In the genomic region with DNA sequence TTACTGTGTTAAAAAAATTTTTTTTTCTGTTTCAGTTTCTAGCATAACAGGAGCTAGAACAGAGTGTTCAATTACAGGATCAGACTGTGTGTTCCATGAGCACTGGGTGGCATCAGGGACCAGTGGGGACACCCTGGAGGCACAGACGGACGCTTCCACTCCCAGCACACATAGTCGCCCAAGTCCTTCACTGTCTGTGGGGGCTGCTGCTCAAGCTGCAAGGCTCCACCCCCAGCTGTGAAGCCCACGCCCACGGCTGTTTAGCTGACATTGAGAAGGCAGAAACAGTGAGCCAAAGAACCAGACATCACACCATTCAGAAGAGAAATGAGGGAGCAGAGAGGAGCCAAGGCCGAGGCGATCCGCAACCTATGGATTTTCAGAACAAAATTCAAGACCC, we compare ENCODE assay signal across 22 mouse cellular contexts. TPM values are rescaled to one million over a fixed set of nuclear protein-coding genes. Genes with fewer than 3 reads are reported as not detected.
DNase-seq lines count a peak whose midpoint lies in the region; ATAC-seq lines count a peak whose summit lies in the region.
"Had no signal": no experiment of that assay in that cellular context is flagged by ENCODE, and none has a peak within 500 bp of the region (broad histone marks: within the 10 kb centered on the region; RNA-seq: fewer than 3 reads in every experiment).

No protein-coding gene starts in this region.

- intact Hi-C loops in left cerebral cortex, postnatal 4 days (cut with DNase I) = loop anchor here (10.0 kb wide), 1 partner anchor 405 kb away; no protein-coding TSS in a partner anchor

- ATAC-seq in frontal cortex, adult (ENCODE audit: low TSS enrichment) = peak; percentile 32
- ATAC-seq: CD4-positive, CD25-positive, alpha-beta regulatory T cell, adult 4 months; forebrain, embryonic 16.5 days; hindbrain, postnatal 0 days; Patski had no signal

- DNase-seq in frontal cortex, postnatal 10 days (ENCODE audit: low spot score in 2 of 2) = no peak
- peak; percentile 40 to 72 for DNase-seq in left cerebral cortex, adult 18-20 months (ENCODE audit: low spot score in 2 of 2)
- no peak for DNase-seq in left cerebral cortex, postnatal 4 days
- DNase-seq in right cerebral cortex, adult 18-20 months = peak; percentile 76
- DNase-seq in right cerebral cortex, postnatal 4 days = no peak
- peak; percentile 22 for DNase-seq in ZHBTc4 (ENCODE audit: low read depth, low spot score)
- DNase-seq in cerebellum, adult 11 months = no peak
- DNase-seq: adrenal gland, postnatal 10 days; B cell, adult 2 months; cerebellum, adult 18-20 months; cerebellum, adult 9-11 months; cerebellum, postnatal 36 days; gastrocnemius, postnatal 14 days; heart, adult 2 months; heart, postnatal 14 days had no signal

RNA-seq across cellular contexts. Expression of a gene that starts 3.3 kb away (rescaled TPM):
- total RNA-seq in left cerebral cortex, adult 18-20 months (2021) = 10 to 100 TPM; 16.7 to 25.2 TPM
- total RNA-seq in left cerebral cortex, postnatal 4 days (2021) = 10 to 100 TPM; 23.8 to 24.8 TPM
- total RNA-seq: hematopoietic stem cell, adult 5-6 weeks; MEL had no signal

Comparison
In these comparisons a context has a peak if more than half of its experiments do, and no peak if none do; other contexts are left out.
1. DNase-seq: peak in left cerebral cortex, adult 18-20 months (2 of 2), right cerebral cortex, adult 18-20 months (single experiment) and ZHBTc4 (single experiment); none in frontal cortex, postnatal 10 days (0 of 2), left cerebral cortex, postnatal 4 days (single experiment), right cerebral cortex, postnatal 4 days (single experiment) and cerebellum, adult 11 months (single experiment).